Mouse (Mus musculus) lung, postnatal 0 days (tissue): ENCODE measurements at regions not wholly inside any gene's neighbourhood (a gene's known extent, or its start where the extent isn't known, plus 50 kb on each side); places are given as distances from the start of the nearest gene placed in this dataset.
"Not testable (repeated sequence)": the region's sequence is repeated elsewhere in the genome, so short reads cannot be mapped to it uniquely, and the experiment has no call there.

Source experiments
- ATAC-seq: fragments of 200-750 bp; cut with Nextera tagmentation; 2 replicates; pipeline ENCODE4 v1.8.0; 2017; ENCODE audit warnings: moderate library complexity
- DNase-seq: peaks from one replicate; pipeline ENCODE4 v3.0.0-alpha.2; 2016; ENCODE audit warnings: low spot score
- H3K27ac ChIP-seq: fragments of 300-500 bp; sonication (generic); 2 replicates; pipeline ENCODE4 v1.5.1; 2014; ENCODE audit warnings: antibody characterized with exemption, mild to moderate bottlenecking, low read length, mixed read lengths
- H3K27me3 ChIP-seq: fragments of 300-500 bp; sonication (generic); replicated peaks from 2 replicates; pipeline ENCODE4 v1.6.1; 2014; ENCODE audit warnings: low read length, mixed read lengths; ENCODE audit not compliant: insufficient read depth
- H3K36me3 ChIP-seq: fragments of 300-500 bp; sonication (generic); 2 replicates; pipeline ENCODE4 v1.6.1; 2014; ENCODE audit warnings: low read length, mixed read lengths; ENCODE audit not compliant: insufficient read depth
- H3K4me1 ChIP-seq: fragments of 300-500 bp; sonication (generic); 2 replicates; pipeline ENCODE4 v1.6.1; 2014; ENCODE audit warnings: antibody characterized with exemption, low read depth, low read length, mixed read lengths; ENCODE audit not compliant: insufficient read depth
- H3K4me2 ChIP-seq: fragments of 300-500 bp; sonication (generic); replicated peaks from 2 replicates; pipeline ENCODE4 v1.6.1; 2014; ENCODE audit warnings: low read depth, mild to moderate bottlenecking, low read length, moderate library complexity, mixed read lengths
- H3K4me3 ChIP-seq: fragments of 300-500 bp; sonication (generic); 2 replicates; pipeline ENCODE4 v1.5.1; 2014; ENCODE audit warnings: low read depth, low read length
- H3K9ac ChIP-seq: fragments of 300-500 bp; sonication (generic); replicated peaks from 2 replicates; pipeline ENCODE4 v1.6.1; 2014; ENCODE audit warnings: low read depth, mild to moderate bottlenecking
- H3K9me3 ChIP-seq: fragments of 300-500 bp; sonication (generic); 2 replicates; pipeline ENCODE4 v1.6.1; 2016; ENCODE audit warnings: low read length, mixed read lengths
- CTCF ChIP-seq: IDR thresholded peaks from 2 replicates; pipeline ENCODE4 v1.5.1; 2016; ENCODE audit warnings: antibody characterized with exemption, mild to moderate bottlenecking
- EP300 ChIP-seq: IDR thresholded peaks from 2 replicates; pipeline ENCODE4 v1.6.1; 2016; ENCODE audit warnings: antibody characterized with exemption, mild to moderate bottlenecking, control low read depth
- WGBS: fragments of 180-500 bp; shearing (Covaris S2); extraction: QIAGEN DNeasy Blood & Tissue Kit; methylation state at CpG from one replicate; pipeline ENCODE4 v1.1.7; 2014; 5-methylcytosine and 5-hydroxymethylcytosine counted together

DNA sequence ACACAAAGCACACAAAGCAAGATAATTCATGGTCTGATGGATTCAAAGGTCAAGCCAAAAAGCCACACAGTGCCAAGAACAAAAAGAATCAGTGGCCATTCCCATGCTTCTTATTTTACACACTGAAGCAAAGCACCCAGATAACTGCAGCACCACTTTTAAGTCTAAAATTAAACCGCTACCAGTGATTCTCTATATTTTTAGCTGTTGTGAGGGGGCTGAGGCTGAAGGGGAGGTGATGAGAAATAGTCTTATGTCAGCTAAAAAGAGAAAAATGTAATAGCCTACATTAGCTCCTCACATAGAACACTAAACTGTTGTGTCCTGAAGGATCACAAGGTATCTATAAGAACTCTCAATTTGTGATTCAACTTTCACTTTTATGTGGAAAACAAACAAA lies 382.5 kb downstream of the Arl6ip6 start:
- TF ChIP-seq EP300 (no peak), CTCF (no peak)
- DNase-seq (no peak), ATAC-seq (no peak)
- Histone ChIP-seq H3K27ac (no peak overlapping the region), H3K4me3 (no peak overlapping the region), H3K9me3 (no peaks in the 10 kb centered on the region), H3K4me1 (no peaks in the 10 kb centered on the region), H3K36me3 (no peaks in the 10 kb centered on the region), H3K9ac (no peak overlapping the region), H3K27me3 (no peaks in the 10 kb centered on the region), H3K4me2 (no peak overlapping the region)
- WGBS: 71% methylated on average over 1 of the region's 1 CpGs

DNA sequence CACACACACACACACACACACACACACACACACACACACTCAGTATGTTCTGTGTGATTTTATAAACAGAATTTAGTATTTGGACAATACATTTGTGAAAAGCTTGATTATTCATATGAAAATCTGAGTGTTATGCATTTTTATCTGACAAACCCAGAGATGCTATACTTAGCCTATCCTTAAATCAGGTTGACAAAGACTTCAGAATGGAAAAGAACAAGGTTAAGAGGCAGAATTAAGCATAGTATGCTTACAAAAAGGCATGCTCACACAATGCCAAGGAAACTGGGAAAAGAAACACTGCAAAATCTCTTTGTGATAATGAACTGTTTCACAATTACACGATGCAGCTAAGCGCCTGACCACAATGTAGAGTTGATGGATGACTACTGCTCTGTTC lies 414.3 kb downstream of the Arl6ip6 start:
- no peak overlapping the region for H3K9ac ChIP-seq
- DNase-seq (no peak), ATAC-seq (no peak)
- no peak for TF ChIP-seq CTCF
- TF ChIP-seq EP300: no peak
- no peak overlapping the region for H3K4me3 ChIP-seq
- WGBS: 74% methylated on average over 2 of the region's 2 CpGs
- H3K27ac ChIP-seq: no peak overlapping the region
- no peak overlapping the region for H3K4me2 ChIP-seq
- no peaks in the 10 kb centered on the region for H3K27me3 ChIP-seq
- no peaks in the 10 kb centered on the region for H3K4me1 ChIP-seq
- no peaks in the 10 kb centered on the region for H3K9me3 ChIP-seq
- H3K36me3 ChIP-seq: no peaks in the 10 kb centered on the region

DNA sequence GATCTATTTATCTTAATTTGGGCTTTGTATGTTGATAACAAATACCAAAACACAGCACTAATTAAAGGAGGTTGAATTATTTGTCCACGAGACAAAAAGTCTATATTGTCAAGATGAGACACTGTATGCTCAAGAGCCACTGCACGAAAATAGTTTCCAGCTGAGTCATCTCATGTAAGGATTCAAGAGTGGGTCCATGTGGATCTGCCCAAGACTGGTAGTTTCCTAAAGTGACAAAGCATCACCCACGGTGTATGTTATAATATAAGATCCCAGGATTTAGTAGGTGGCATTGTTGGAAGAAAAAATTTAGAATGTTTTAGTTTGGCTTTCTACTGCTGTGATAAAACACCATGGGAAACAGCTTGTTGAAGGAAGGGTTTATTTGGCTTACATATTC lies 428.2 kb downstream of the Arl6ip6 start:
- no peak for DNase-seq
- Histone ChIP-seq H3K4me1 (no peaks in the 10 kb centered on the region), H3K27me3 (no peaks in the 10 kb centered on the region), H3K9ac (no peak overlapping the region), H3K4me3 (no peak overlapping the region), H3K4me2 (no peak overlapping the region), H3K27ac (no peak overlapping the region), H3K36me3 (no peaks in the 10 kb centered on the region), H3K9me3 (no peaks in the 10 kb centered on the region)
- ATAC-seq: no peak
- TF ChIP-seq EP300 (no peak), CTCF (no peak)
- WGBS: 67% methylated on average over 3 of the region's 3 CpGs

DNA sequence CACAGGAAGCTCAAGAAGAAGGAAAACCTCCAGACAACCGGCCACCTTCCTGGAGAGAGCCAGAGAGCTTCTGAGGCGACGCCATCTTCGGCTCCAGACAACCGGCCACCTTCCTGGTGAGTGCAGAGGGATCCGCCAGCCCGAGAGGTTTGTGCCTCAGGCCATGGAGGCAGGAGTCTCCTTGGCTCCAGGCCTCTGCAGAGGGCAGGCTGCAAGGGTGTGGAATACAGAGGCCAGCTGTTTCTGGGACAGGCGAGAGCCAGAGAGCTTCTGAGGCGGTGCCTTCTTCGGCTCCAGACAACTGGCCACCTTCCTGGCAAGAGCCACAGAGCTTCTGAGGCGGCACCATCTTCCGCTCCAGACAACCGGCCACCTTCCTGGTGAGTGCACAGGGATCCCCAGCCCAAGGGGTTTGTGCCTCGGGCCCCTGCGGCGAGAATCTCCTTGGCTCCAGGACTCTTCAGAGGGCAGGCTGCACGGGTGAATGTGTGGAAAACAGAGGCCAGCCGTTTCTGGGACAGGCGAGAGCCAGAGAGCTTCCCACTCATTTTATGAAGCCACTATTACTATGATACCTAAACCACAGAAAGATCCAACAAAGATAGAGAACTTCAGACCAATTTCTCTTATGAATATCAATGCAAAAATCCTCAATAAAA lies 441.4 kb downstream of the Arl6ip6 start:
- not testable (repeated sequence) for ATAC-seq, H3K27ac ChIP-seq, H3K4me3 ChIP-seq, H3K4me2 ChIP-seq, H3K9me3 ChIP-seq, DNase-seq, H3K4me1 ChIP-seq, H3K9ac ChIP-seq, H3K27me3 ChIP-seq, H3K36me3 ChIP-seq
- 44% methylated on average over 19 of the region's 19 CpGs for WGBS

DNA sequence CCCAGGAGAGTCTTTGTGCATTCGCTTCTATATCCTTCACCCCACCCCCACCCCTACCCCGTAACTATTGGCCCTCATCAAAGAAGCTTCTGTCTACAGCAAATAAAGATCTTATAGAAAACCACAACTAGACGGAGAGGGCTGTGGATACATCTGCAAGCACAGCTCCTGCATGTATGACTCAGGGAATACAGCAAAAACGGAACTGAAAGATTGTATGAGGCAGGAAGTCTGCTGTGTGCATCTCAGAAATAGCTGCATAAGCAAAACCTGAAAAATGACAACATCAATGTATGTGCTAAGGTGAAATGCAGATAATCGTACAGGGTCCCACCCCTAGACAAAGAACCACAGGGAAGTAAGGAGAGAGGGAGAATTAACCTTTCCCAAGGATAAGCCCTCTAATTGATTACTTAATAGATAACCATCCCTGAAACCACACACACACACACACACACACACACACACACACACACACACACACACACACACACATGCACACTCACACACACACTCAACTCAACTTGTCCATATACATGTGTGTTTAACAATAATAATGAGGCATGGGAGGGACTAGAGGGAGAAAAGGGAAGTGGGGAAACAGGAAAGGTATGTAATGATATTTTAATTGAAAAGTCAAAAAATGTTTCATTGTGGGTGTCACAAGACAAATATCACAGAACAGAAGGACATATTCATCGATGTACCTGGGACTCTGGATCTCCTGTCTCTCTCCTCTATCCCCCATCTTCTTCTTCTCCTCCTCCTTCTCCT lies 416.6 kb downstream of the Rprm start:
- H3K4me2 ChIP-seq: no peak overlapping the region
- H3K4me1 ChIP-seq: no peaks in the 10 kb centered on the region
- no peak for TF ChIP-seq CTCF
- TF ChIP-seq EP300: no peak
- H3K27me3 ChIP-seq: no peaks in the 10 kb centered on the region
- H3K9ac ChIP-seq: no peak overlapping the region
- ATAC-seq (no peak), DNase-seq (no peak)
- no peak overlapping the region for H3K27ac ChIP-seq
- no peaks in the 10 kb centered on the region for H3K9me3 ChIP-seq
- 62% methylated on average over 6 of the region's 6 CpGs for WGBS
- H3K4me3 ChIP-seq: no peak overlapping the region
- H3K36me3 ChIP-seq: no peaks in the 10 kb centered on the region

DNA sequence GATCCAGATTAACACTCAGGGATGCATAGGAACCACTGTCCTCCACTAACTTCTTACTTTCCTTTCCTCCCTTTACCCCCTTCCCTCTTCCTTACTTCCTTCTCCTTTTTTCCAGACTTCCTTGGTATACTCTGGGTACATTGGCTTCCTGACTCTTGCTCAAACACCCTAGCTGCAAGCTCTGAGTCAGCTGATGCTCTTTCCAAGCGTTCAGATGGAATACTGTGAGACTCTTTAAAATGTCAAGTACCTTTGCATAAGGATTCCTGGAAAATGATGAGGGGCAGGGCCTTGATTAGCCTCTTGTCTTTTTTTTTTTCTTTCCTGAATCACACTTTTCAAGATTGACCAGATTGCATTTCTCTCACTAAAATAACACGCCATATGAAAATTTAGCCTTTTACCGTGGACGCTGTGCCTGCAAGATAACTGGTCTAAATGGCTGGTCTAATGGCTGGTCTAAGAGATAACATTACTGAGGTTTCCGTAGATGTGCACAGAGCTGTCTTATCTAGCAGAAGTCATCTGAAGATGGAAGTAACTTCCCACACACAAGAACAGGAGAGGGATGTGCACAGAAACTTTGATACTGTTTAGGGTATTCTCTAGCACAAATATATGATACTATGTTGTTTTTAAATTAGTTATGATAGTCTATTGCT lies 404.9 kb downstream of the Rprm start:
- H3K27me3 ChIP-seq: no peaks in the 10 kb centered on the region
- H3K27ac ChIP-seq: no peak overlapping the region
- no peak overlapping the region for H3K4me3 ChIP-seq
- no peak overlapping the region for H3K4me2 ChIP-seq
- 53% methylated on average over 5 of the region's 5 CpGs for WGBS
- no peaks in the 10 kb centered on the region for H3K36me3 ChIP-seq
- ATAC-seq (peak; percentile 53), DNase-seq (peak; percentile 43)
- no peaks in the 10 kb centered on the region for H3K4me1 ChIP-seq
- H3K9me3 ChIP-seq: no peaks in the 10 kb centered on the region
- H3K9ac ChIP-seq: no peak overlapping the region
- no peak for TF ChIP-seq CTCF
- TF ChIP-seq EP300: peak; percentile 89
